Mouse (Mus musculus) forebrain, postnatal 0 days (tissue): ENCODE measurements around the gene Gpr132. TPM values are rescaled to one million over a fixed set of nuclear protein-coding genes. Genes with fewer than 3 reads are reported as not detected.
A peak's percentile ranks its signal among the peaks of the same experiment; 100 is the strongest.
"Not testable (repeated sequence)": the region's sequence is repeated elsewhere in the genome, so short reads cannot be mapped to it uniquely, and the experiment has no call there.

Experiments
- ATAC-seq: fragments of 200-750 bp; cut with Nextera tagmentation; 2 replicates; pipeline ENCODE4 v1.8.0; 2017; ENCODE audit warnings: mild to moderate bottlenecking, moderate library complexity
- DNase-seq: peaks from one replicate; pipeline ENCODE4 v3.0.0-alpha.2; 2015
- H3K27ac ChIP-seq: fragments of 300-500 bp; sonication (generic); 2 replicates; pipeline ENCODE4 v1.5.1; 2014; ENCODE audit warnings: low read depth, mild to moderate bottlenecking, antibody characterized with exemption, low read length, moderate library complexity, mixed read lengths
- H3K27me3 ChIP-seq: fragments of 300-500 bp; sonication (generic); 2 replicates; pipeline ENCODE4 v1.6.1; 2014; ENCODE audit warnings: mild to moderate bottlenecking, low read length, mixed read lengths; ENCODE audit not compliant: insufficient read depth
- H3K36me3 ChIP-seq: fragments of 300-500 bp; sonication (generic); 2 replicates; pipeline ENCODE4 v1.6.1; 2014; ENCODE audit warnings: mild to moderate bottlenecking, moderate library complexity; ENCODE audit not compliant: insufficient read depth
- H3K4me1 ChIP-seq: fragments of 300-500 bp; sonication (generic); 2 replicates; pipeline ENCODE4 v1.6.1; 2014; ENCODE audit warnings: antibody characterized with exemption; ENCODE audit not compliant: insufficient read depth
- H3K4me2 ChIP-seq: fragments of 300-500 bp; sonication (generic); 2 replicates; pipeline ENCODE4 v1.6.1; 2014; ENCODE audit warnings: low read depth, mild to moderate bottlenecking, moderate library complexity
- H3K4me3 ChIP-seq: fragments of 300-500 bp; sonication (generic); 2 replicates; pipeline ENCODE4 v1.5.1; 2014; ENCODE audit warnings: low read depth, low read length, mixed read lengths
- H3K9ac ChIP-seq: fragments of 300-500 bp; sonication (generic); 2 replicates; pipeline ENCODE4 v1.6.1; 2014; ENCODE audit warnings: mild to moderate bottlenecking
- H3K9me3 ChIP-seq: fragments of 300-500 bp; sonication (generic); 2 replicates; pipeline ENCODE4 v1.6.1; 2016; ENCODE audit warnings: low read length
- CTCF ChIP-seq: sonication (generic); IDR thresholded peaks from 2 replicates; pipeline ENCODE4 v1.5.1; 2016; ENCODE audit warnings: antibody characterized with exemption, control low read depth, low read depth
- WGBS: fragments of 180-500 bp; shearing (Covaris S2); extraction: QIAGEN DNeasy Blood & Tissue Kit; methylation state at CpG from one replicate; pipeline ENCODE4 v1.1.7; 2014; 5-methylcytosine and 5-hydroxymethylcytosine counted together
- polyA plus RNA-seq: library from polyadenylated mRNA; unstranded; fragments of >200 nt; fragmentation: Nextera tagmentation; extraction: Ambion mirVana; gene quantifications from 2 replicates; pipeline ENCODE4 v1.2.1, GENCODE M21; 2015
- total RNA-seq: library from RNA; depleted of rRNA; stranded (reverse); fragments of >200 nt; gene quantifications from 2 replicates; pipeline ENCODE4 v1.2.3, GENCODE M21; 2014

Gpr132 gene
- total and polyA plus RNA-seq, 2 experiments from 2014 or later, result 0.10 TPM; not detected in 1

- no peak for TF ChIP-seq CTCF
- H3K9ac ChIP-seq, result no peak overlapping the region
- ATAC-seq, result no peak
Measured at GRCm38 (mm10) chr12:112854610-112855333, 13.3 kb downstream of the Gpr132 start.

GRCm38 (mm10) chr12:112853050-112853729 is 14.8 kb downstream of the Gpr132 start:
- 84% methylated on average over 11 of the region's 11 CpGs for WGBS
- DNase-seq (no peak), ATAC-seq (no peak)
- H3K9me3 ChIP-seq, result no peaks in the 10 kb centered on the region
- H3K4me2 ChIP-seq, result no peak overlapping the region
- H3K36me3 ChIP-seq, result no peaks in the 10 kb centered on the region
- no peaks in the 10 kb centered on the region for H3K27me3 ChIP-seq
- H3K9ac ChIP-seq, result no peak overlapping the region
- TF ChIP-seq CTCF, result no peak
- H3K4me3 ChIP-seq, result no peak overlapping the region
- no peak overlapping the region for H3K27ac ChIP-seq
- H3K4me1 ChIP-seq, result no peaks in the 10 kb centered on the region

More at GRCm38 (mm10) chr12:112854610-112855333, 13.3 kb downstream of the Gpr132 start:
- no peak overlapping the region for H3K27ac ChIP-seq
- 81% methylated on average over 7 of the region's 7 CpGs for WGBS
- H3K36me3 ChIP-seq, result no peaks in the 10 kb centered on the region
- no peaks in the 10 kb centered on the region for H3K4me1 ChIP-seq
- no peak for DNase-seq
- no peaks in the 10 kb centered on the region for H3K9me3 ChIP-seq
- H3K4me3 ChIP-seq, result no peak overlapping the region
- no peak overlapping the region for H3K4me2 ChIP-seq
- H3K27me3 ChIP-seq, result no peaks in the 10 kb centered on the region

DNA sequence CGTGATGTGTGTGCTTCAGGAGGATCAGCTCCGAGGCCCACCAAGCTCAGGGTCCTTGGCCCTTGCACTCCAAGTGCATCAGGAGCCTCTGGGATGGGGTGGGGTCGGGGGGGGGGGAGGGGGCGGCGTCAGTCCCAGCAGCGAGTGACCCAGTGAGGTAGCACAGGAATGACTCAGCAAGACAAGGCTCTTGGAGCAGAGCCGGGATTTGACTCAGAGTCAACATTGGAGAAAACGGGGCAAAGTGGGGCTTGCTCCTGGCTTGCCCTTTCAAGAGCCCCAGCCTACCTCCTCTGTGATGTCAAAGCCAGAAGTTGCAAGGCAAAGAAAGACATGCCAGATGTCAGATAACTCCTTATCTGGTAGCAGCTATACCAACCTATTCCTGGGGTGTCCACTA is 16.9 kb downstream of the Gpr132 start:
- Histone ChIP-seq H3K27ac (no peak overlapping the region), H3K9ac (no peak overlapping the region), H3K4me1 (no peaks in the 10 kb centered on the region), H3K27me3 (no peaks in the 10 kb centered on the region), H3K36me3 (no peaks in the 10 kb centered on the region), H3K4me2 (no peak overlapping the region), H3K4me3 (no peak overlapping the region), H3K9me3 (no peaks in the 10 kb centered on the region)
- ATAC-seq (no peak), DNase-seq (no peak)
- 55% methylated on average over 8 of the region's 8 CpGs for WGBS
- no peak for TF ChIP-seq CTCF

- Histone ChIP-seq H3K9me3 (no peaks in the 10 kb centered on the region), H3K9ac (no peak overlapping the region), H3K4me2 (no peak overlapping the region), H3K4me1 (no peaks in the 10 kb centered on the region), H3K4me3 (no peak overlapping the region), H3K36me3 (no peaks in the 10 kb centered on the region), H3K27ac (no peak overlapping the region), H3K27me3 (no peaks in the 10 kb centered on the region)
- TF ChIP-seq CTCF, result no peak
- 90% methylated on average over 9 of the region's 9 CpGs for WGBS
- no peak for ATAC-seq
- DNase-seq, result no peak
Measured at GRCm38 (mm10) chr12:112850344-112850743, 17.7 kb downstream of the Gpr132 start.

GRCm38 (mm10) chr12:112849235-112850022 is 18.6 kb downstream of the Gpr132 start:
- WGBS, result 83% methylated on average over 11 of the region's 11 CpGs
- no peak overlapping the region for H3K27ac ChIP-seq
- no peak for DNase-seq
- H3K9ac ChIP-seq, result no peak overlapping the region
- no peaks in the 10 kb centered on the region for H3K9me3 ChIP-seq
- H3K4me1 ChIP-seq, result no peaks in the 10 kb centered on the region
- H3K4me3 ChIP-seq, result no peak overlapping the region
- no peaks in the 10 kb centered on the region for H3K36me3 ChIP-seq
- ATAC-seq, result no peak
- peak; percentile 19 for TF ChIP-seq CTCF
- no peak overlapping the region for H3K4me2 ChIP-seq
- H3K27me3 ChIP-seq, result no peaks in the 10 kb centered on the region

- Histone ChIP-seq H3K4me1 (no peaks in the 10 kb centered on the region), H3K4me3 (no peak overlapping the region), H3K9me3 (no peaks in the 10 kb centered on the region), H3K4me2 (no peak overlapping the region), H3K27me3 (no peaks in the 10 kb centered on the region), H3K36me3 (no peaks in the 10 kb centered on the region), H3K27ac (no peak overlapping the region), H3K9ac (no peak overlapping the region)
- no peak for TF ChIP-seq CTCF
- ATAC-seq, result no peak
- 95% methylated on average over 2 of the region's 2 CpGs for WGBS
- no peak for DNase-seq
Measured at GRCm38 (mm10) chr12:112847880-112848279, 20.1 kb downstream of the Gpr132 start.

- DNase-seq (peak; percentile 80), ATAC-seq (peak; percentile 74)
- WGBS, result 23% methylated on average over 3 of the region's 3 CpGs
- H3K9ac ChIP-seq, result no peak overlapping the region
- H3K4me1 ChIP-seq, result no peaks in the 10 kb centered on the region
- no peak overlapping the region for H3K4me3 ChIP-seq
- no peak overlapping the region for H3K4me2 ChIP-seq
- TF ChIP-seq CTCF, result peak; percentile 93
- no peaks in the 10 kb centered on the region for H3K27me3 ChIP-seq
- no peaks in the 10 kb centered on the region for H3K9me3 ChIP-seq
- no peak overlapping the region for H3K27ac ChIP-seq
- no peaks in the 10 kb centered on the region for H3K36me3 ChIP-seq
Measured at GRCm38 (mm10) chr12:112843803-112844202, 24.2 kb downstream of the Gpr132 start.

- not testable (repeated sequence) for DNase-seq, H3K4me2 ChIP-seq, H3K4me1 ChIP-seq, H3K27me3 ChIP-seq, H3K9ac ChIP-seq, H3K4me3 ChIP-seq, H3K36me3 ChIP-seq, H3K27ac ChIP-seq, ATAC-seq, H3K9me3 ChIP-seq
- WGBS, result 77% methylated on average over 2 of the region's 2 CpGs
Measured at GRCm38 (mm10) chr12:112842128-112842527, 25.9 kb downstream of the Gpr132 start.

GRCm38 (mm10) chr12:112841338-112841892 is 26.6 kb downstream of the Gpr132 start:
- H3K27me3 ChIP-seq, H3K36me3 ChIP-seq, DNase-seq, H3K9ac ChIP-seq, H3K4me3 ChIP-seq, H3K4me2 ChIP-seq, H3K4me1 ChIP-seq, H3K9me3 ChIP-seq, ATAC-seq, H3K27ac ChIP-seq: not testable (repeated sequence)
- WGBS, result 66% methylated on average over 4 of the region's 4 CpGs
